Mouse (Mus musculus): ENCODE measurements around the gene Unc5c.

Gene Unc5c

GRCm38 (mm10) chr3:141511253-141512038, 46.4 kb downstream of the Unc5c start:
- no peak for DNase-seq (ENCODE audit: low spot score)

- no peak for DNase-seq (ENCODE audit: low spot score)
Measured at GRCm38 (mm10) chr3:141528751-141529150, 63.7 kb downstream of the Unc5c start.

DNA sequence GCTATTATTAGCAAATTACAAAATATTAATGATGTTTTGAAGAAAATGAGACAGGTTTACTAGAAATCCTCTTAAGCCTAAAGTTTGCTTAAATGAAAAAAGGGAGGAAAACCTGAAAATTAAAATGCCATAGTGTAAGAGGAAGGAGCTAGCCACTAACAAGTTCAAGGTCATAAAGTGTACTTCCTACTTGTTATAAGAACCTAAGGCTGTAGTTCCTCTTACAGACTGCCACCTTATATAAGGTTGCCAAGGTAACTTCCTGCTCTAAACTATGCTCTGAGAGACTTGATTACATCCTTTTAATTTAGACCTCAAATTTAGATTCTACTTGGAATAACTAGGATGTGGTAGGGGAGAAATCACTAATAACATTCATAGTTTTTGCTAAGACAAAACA, 64.6 kb downstream of the Unc5c start:
- DNase-seq (ENCODE audit: low spot score) = no peak

GRCm38 (mm10) chr3:141533861-141534260, 68.8 kb downstream of the Unc5c start:
- DNase-seq (ENCODE audit: low spot score) = no peak

GRCm38 (mm10) chr3:141536857-141537256, 71.8 kb downstream of the Unc5c start:
- no peak for DNase-seq (ENCODE audit: low spot score)

- no peak for DNase-seq (ENCODE audit: low spot score)
Measured at GRCm38 (mm10) chr3:141538120-141538519, 73.1 kb downstream of the Unc5c start.

DNA sequence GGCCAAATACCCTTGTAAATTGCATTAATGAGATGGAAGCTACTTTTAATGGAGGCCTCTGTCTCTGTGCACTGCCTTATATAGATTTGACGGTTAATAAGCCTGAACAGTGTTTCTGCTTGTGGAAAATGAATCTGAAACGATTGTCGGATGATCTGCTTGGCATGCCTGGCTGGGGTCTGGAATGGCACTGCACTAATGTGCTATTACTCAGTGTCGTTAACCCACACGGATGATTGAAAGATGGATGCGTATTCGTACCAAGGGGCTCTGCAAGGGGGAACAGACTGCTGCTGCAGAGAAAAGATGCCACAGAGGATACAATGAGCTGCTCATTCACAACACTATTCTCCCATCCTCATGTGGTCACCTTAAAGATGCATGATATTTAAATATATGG, 75.7 kb downstream of the Unc5c start:
- DNase-seq (ENCODE audit: low spot score) = no peak

- DNase-seq (ENCODE audit: low spot score) = no peak
Measured at GRCm38 (mm10) chr3:141547341-141547814, 82.4 kb downstream of the Unc5c start.

DNA sequence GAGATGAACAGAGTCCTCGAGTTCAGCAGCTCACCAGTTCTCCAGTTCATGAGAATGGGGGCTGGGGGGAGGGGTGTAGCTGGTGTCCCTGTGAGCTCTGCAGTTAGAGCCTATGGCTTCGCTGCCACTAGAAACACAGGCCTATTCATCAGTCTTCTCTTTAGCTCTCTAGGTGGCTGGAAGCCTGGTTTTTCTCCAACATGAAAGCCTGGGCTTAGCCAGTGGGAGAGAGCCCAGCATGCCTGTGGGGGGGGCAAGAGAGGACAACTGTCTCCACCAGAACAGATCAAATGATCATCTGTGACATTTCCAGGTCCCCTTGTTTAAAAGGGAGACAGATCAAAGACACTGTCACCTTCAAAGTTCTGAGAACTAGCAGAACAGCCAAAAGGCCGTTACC, 84.6 kb downstream of the Unc5c start:
- no peak for DNase-seq (ENCODE audit: low spot score)

DNA sequence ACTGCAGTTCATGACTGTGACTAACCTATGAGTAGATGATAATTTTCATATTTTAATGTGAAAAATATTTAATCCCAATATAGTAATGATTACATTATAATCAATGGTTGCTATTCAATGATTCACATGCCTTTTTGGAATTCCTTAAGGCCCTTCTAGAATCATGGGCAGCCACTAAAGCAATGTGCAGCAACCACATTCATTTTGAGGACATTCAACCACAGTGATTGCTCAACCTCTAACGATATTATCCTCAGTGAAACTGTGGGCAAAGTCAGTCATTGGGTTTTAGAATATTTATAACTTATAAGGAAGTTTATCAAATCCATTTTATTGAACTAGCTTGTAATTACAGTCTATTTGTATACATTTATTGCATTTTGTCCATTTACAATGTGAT, 87.9 kb downstream of the Unc5c start:
- DNase-seq (ENCODE audit: low spot score) = no peak

GRCm38 (mm10) chr3:141557072-141557471, 92.1 kb downstream of the Unc5c start:
- DNase-seq (ENCODE audit: low spot score) = no peak

DNA sequence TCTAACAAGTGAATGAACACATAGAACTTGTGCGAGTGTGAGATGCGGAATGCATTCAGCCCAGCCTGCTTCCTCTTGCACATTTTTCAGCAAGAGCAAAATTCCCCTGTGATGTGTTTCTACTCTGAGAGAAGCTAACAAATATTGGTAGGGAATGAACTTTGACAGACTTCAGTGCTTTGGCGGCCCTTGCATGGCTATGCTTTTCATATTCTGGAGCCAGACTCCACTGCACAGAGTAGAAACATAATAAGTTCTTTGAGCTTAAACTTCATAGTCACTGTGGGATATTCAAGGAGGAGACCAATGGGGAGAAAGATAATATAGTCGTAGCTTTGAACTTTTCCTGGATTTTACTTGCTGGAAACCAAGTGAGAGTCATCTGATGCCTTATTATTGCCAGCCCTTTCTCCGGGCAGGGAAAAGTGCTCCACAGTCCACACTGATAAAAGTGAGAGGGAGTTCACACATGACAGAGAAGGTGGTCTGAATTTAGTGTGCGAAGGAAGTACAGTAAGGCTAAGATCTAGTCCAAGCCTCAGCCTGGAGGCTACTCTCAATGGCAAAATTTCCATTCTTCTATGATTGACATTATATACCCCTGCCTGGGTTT, 110.2 kb downstream of the Unc5c start:
- DNase-seq (ENCODE audit: low spot score) = no peak

GRCm38 (mm10) chr3:141577382-141577781, 112.4 kb downstream of the Unc5c start:
- DNase-seq (ENCODE audit: low spot score) = no peak

- no peak for DNase-seq (ENCODE audit: low spot score)
Measured at GRCm38 (mm10) chr3:141581190-141581891, 116.3 kb downstream of the Unc5c start.

DNA sequence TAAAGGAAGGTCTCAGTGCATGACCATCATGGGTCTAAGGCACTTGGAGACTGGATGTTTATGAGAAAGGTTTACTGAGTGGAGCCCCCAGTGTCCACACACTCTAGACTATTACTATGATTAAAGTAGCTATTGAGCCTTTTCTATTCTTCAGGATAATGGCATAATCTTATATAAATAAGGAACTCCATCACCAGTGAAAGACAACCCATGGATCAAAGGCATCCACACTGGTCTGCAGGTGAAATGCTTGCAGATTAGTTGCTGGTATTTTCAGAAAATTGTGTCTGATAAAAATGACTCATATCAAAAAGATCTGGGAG, 116.8 kb downstream of the Unc5c start:
- no peak for DNase-seq (ENCODE audit: low spot score)

DNA sequence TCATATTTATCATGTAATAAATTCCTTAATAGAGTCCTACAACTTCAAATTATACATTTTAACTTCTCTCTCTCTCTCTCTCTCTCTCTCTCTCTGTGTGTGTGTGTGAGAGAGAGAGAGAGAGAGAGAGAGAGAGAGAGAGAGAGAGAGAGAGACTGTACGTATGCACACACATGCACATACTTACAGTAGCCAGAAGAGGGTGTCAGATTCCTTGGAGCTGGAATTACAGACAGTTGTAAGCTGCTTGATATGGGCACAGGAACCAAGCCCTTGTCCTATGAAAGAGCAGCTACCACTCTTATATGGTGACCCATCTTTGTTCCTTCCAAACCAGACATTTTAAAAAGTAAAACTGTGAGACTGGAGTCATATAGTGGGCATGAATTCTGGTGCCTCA, 118.2 kb downstream of the Unc5c start:
- DNase-seq (ENCODE audit: low spot score) = no peak

- DNase-seq (ENCODE audit: low spot score) = no peak
Measured at GRCm38 (mm10) chr3:141589392-141590012, 124.5 kb downstream of the Unc5c start.

- no peak for DNase-seq (ENCODE audit: low spot score)
Measured at GRCm38 (mm10) chr3:141593249-141593648, 128.2 kb downstream of the Unc5c start.

- DNase-seq (ENCODE audit: low spot score) = no peak
Measured at GRCm38 (mm10) chr3:141594120-141594519, 129.1 kb downstream of the Unc5c start.

DNA sequence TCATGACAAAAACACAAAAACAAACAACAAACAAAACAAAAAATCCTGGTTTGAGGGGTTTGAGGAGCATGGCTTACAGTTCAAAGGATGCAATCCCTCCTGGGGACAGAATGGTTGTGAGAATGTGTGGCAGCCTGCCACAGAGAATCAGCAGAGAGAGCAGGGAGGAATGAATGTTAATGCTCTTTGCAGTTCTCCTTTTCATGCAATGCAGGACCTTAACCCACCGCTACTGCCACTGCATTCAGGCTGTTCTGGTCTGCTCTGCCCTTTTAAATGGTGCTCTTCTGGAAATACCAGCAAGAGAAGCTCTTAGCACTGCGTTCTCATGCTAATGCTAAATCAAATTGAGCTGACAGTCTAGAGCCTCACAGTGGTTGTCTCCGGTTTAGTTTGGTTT, 130.1 kb downstream of the Unc5c start:
- no peak for DNase-seq (ENCODE audit: low spot score)

- no peak for DNase-seq (ENCODE audit: low spot score)
Measured at GRCm38 (mm10) chr3:141596461-141596860, 131.4 kb downstream of the Unc5c start.

DNA sequence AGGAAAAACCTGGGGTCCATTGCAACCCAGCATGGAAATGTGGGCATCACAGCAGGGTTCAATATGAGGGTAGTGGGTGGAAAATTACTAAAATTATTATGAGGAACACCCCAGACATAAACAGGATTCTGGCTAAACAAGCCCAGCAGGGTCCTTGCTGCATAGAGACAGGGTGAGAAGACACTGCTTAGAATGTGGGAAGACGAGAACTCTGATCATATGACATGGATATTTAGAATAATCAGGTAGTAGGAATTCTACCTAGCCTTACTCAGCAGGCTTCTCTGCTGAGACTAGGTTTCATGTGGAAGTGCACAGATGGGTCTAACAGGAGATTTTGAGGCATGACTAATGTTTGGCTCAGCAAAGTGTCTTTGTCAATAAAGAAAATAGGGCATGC, 131.9 kb downstream of the Unc5c start:
- no peak for DNase-seq (ENCODE audit: low spot score)

DNA sequence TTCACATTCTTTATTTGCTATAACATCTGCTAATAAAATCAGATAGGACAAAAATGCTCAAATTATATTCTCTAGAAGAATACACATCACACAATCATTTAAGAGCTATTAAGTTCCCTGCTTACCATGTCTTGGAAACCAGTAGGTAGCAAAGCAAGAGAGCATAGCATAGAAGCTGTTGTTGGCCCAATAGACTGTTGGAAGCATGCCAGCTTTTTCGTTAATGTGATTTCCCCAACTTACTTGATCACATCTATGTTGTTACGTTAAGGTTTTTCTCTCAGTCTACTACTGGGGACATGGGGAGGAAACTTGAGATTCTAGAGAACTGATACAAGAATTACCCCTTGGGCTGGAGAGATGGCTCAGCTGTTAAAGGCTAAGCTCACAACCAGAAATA, 133.0 kb downstream of the Unc5c start:
- DNase-seq (ENCODE audit: low spot score) = no peak
